Mouse (Mus musculus) forebrain, embryonic 13.5 days (tissue): ENCODE data around the gene Ccdc121. TPM values are rescaled to one million over a fixed set of nuclear protein-coding genes. Genes with fewer than 3 reads are reported as not detected.

Source experiments
- ATAC-seq: fragments of 200-750 bp; cut with Nextera tagmentation; 2 replicates; pipeline ENCODE4 v1.8.0; 2017
- H3K27ac ChIP-seq: fragments of 300-500 bp; sonication (generic); 2 replicates; pipeline ENCODE4 v1.5.1; 2015; ENCODE audit warnings: inconsistent platforms, mild to moderate bottlenecking, moderate library complexity
- H3K27me3 ChIP-seq: fragments of 300-500 bp; sonication (generic); 2 replicates; pipeline ENCODE4 v1.6.1; 2015; ENCODE audit warnings: mild to moderate bottlenecking, inconsistent platforms
- H3K36me3 ChIP-seq: fragments of 300-500 bp; sonication (generic); 2 replicates; pipeline ENCODE4 v1.6.1; 2015; ENCODE audit warnings: mild to moderate bottlenecking, inconsistent platforms; ENCODE audit not compliant: poor library complexity, severe bottlenecking
- H3K4me1 ChIP-seq: fragments of 300-500 bp; sonication (generic); 2 replicates; pipeline ENCODE4 v1.6.1; 2015; ENCODE audit warnings: inconsistent platforms
- H3K4me2 ChIP-seq: fragments of 300-500 bp; sonication (generic); 2 replicates; pipeline ENCODE4 v1.6.1; 2015; ENCODE audit warnings: inconsistent platforms, mild to moderate bottlenecking, moderate library complexity
- H3K4me3 ChIP-seq: fragments of 300-500 bp; sonication (generic); 2 replicates; pipeline ENCODE4 v1.5.1; 2015; ENCODE audit warnings: mild to moderate bottlenecking, inconsistent platforms
- H3K9ac ChIP-seq: fragments of 300-500 bp; sonication (generic); 2 replicates; pipeline ENCODE4 v1.6.1; 2015; ENCODE audit warnings: mild to moderate bottlenecking, inconsistent platforms
- H3K9me3 ChIP-seq: fragments of 300-500 bp; sonication (generic); replicated peaks from 2 replicates; pipeline ENCODE4 v1.6.1; 2016; ENCODE audit warnings: inconsistent platforms
- WGBS: fragments of 180-500 bp; shearing (Covaris S2); methylation state at CpG from one replicate; pipeline ENCODE4 v1.1.7; 2015; 5-methylcytosine and 5-hydroxymethylcytosine counted together
- polyA plus RNA-seq: library from polyadenylated mRNA; unstranded; fragments of >200 nt; fragmentation: Nextera tagmentation; extraction: Ambion mirVana; gene quantifications from 2 replicates; pipeline ENCODE4 v1.2.1, GENCODE M21; 2015

Gene Ccdc121
- not detected in 2 replicates for polyA plus RNA-seq

DNA sequence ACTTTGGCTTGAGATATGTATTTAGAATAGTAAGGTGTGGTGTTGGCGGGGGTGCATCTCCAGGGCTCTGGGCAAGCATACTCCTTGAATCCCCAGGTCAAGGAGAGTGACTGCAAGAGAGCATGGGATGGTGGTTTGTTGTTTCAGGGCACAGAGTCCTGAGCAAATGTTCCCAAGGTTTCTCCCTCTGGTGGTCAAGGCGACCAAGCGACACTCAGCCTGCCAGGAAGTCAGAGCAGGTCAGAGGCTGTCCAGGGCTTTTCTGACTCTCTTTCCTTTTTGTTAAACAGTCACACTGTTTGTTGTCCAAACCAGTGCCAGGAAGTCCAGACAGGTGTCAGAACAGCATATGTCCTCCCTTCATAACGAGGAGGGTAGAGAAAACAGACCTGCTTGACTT lies at the start of gene Ccdc121:
Gene Ccdc121 (minus strand): TSS at position 145 of the 400 bp plus-strand sequence.
- no peak for ATAC-seq
- H3K27ac ChIP-seq, result no peak within 1 kb of the TSS
- H3K4me2 ChIP-seq, result no peak within 1 kb of the TSS
- 80% methylated on average over 4 of the region's 4 CpGs for WGBS
- H3K4me1 ChIP-seq, result no peaks in the 10 kb centered on the region
- H3K4me3 ChIP-seq, result no peak within 1 kb of the TSS
- H3K36me3 ChIP-seq, result no peaks in the 10 kb centered on the region
- no peak within 1 kb of the TSS for H3K9ac ChIP-seq
- no peaks in the 10 kb centered on the region for H3K9me3 ChIP-seq
- H3K27me3 ChIP-seq, result no peaks in the 10 kb centered on the region

GRCm38 (mm10) chr1:181560325-181560724 lies 49.1 kb upstream of the Ccdc121 start:
- H3K36me3 ChIP-seq, result no peaks in the 10 kb centered on the region
- no peak overlapping the region for H3K27ac ChIP-seq

DNA sequence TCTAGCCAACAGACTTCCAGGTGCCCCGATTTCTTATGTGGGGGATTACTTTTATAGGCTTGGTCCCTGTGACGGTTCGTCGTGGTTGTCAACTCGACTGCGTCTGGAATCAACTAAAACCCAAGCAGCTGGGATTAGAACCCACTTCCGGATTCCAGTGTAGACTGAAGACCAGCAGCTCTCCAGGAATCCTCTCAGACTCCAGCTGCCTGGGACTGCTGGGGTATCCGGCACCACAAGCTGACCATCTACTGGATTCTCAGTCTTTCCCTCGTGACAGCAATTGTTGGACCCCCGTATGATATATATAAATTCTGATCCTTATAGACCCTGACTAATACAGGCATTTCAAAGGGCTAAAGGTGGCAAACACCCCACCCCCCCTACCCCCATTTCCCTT lies 48.4 kb upstream of the Ccdc121 start:
- Histone ChIP-seq H3K36me3 (no peaks in the 10 kb centered on the region), H3K27ac (no peak overlapping the region), H3K9ac (no peak overlapping the region), H3K27me3 (peaks cover 13% of the 10 kb centered on the region; the same call in 1 of the 2 replicates), H3K4me1 (peaks cover 22% of the 10 kb centered on the region), H3K4me2 (no peak overlapping the region), H3K9me3 (no peaks in the 10 kb centered on the region), H3K4me3 (no peak overlapping the region)
- 85% methylated on average over 10 of the region's 10 CpGs for WGBS
- no peak for ATAC-seq

More at GRCm38 (mm10) chr1:181560325-181560724, 49.1 kb upstream of the Ccdc121 start:
- H3K4me3 ChIP-seq, result no peak overlapping the region
- peaks cover 14% of the 10 kb centered on the region; the same call in 1 of the 2 replicates for H3K27me3 ChIP-seq
- no peak for ATAC-seq
- WGBS, result 90% methylated on average over 6 of the region's 6 CpGs
- no peak overlapping the region for H3K9ac ChIP-seq
- H3K9me3 ChIP-seq, result no peaks in the 10 kb centered on the region
- no peak overlapping the region for H3K4me2 ChIP-seq
- H3K4me1 ChIP-seq, result peaks cover 22% of the 10 kb centered on the region

DNA sequence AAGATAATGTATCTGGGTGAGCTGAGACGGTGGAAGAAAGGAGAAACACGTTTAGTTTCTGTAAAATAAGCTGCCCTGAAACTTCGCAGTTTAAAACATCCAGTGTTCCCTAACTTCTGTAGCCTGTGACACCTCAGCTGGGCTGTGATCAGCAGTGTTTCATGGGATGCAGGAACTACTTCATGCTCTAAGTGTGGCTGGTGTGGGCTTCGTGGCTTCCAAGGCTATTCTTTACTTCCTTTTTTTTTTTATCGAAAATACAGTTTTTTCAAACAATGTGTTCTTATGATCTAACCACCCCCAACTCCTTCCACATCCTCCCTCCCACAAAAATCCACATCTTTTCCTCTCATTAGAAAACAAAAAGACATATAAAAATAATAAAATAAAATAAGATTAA lies 44.2 kb upstream of the Ccdc121 start:
- WGBS, result 84% methylated on average over 5 of the region's 5 CpGs
- H3K4me1 ChIP-seq, result peaks cover 8% of the 10 kb centered on the region; the same call in 1 of the 2 replicates
- no peak for ATAC-seq
- H3K4me2 ChIP-seq, result no peak overlapping the region
- no peak overlapping the region for H3K4me3 ChIP-seq
- H3K9ac ChIP-seq, result no peak overlapping the region
- H3K36me3 ChIP-seq, result no peaks in the 10 kb centered on the region
- no peaks in the 10 kb centered on the region for H3K27me3 ChIP-seq
- H3K27ac ChIP-seq, result no peak overlapping the region
- H3K9me3 ChIP-seq, result no peaks in the 10 kb centered on the region

DNA sequence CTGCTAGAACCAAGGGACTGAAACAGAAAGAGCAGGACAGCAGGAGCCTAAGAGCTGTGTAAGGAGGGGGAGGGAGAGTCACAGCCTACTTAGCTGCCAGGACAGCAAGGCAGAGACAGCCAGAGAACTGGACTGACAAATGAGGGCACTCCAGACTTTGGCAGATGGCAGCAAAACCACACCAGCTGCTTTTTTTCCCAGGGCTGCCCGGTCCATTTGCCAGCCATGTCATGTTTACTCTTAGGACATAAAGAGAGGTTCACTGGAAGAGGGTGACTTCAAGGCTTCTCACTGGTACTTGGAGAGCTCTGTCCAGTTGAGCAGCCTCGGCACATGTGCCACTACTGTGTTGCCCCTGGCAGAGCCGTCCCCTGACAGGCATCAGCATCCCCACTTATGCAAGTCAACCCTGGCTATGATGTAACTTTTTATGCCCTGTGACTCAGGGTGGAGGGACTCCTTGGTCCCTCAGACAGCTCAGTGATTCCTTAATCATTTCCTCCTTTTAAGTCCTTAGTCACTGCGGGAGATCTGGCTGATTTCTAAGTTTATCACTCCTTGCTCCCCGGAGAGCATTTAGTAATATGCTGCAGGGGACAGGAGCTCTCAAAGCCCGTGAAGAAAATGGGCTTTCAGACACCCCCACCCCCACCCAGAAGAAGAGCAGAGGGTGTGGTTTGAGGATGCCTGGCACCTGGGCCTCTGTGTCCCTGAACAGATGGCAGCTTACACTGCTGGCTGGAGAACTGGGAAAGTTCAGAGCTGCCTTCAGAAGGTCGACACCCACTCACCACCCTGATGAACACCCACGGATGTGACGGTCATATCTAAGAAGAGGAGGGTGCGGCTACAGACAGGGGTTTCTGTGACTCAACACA lies 41.5 kb upstream of the Ccdc121 start:
- WGBS, result 46% methylated on average over 10 of the region's 10 CpGs
- H3K27me3 ChIP-seq, result no peaks in the 10 kb centered on the region
- H3K9me3 ChIP-seq, result no peaks in the 10 kb centered on the region
- no peak overlapping the region for H3K4me2 ChIP-seq
- H3K4me3 ChIP-seq, result no peak overlapping the region
- no peak overlapping the region for H3K27ac ChIP-seq
- no peaks in the 10 kb centered on the region for H3K36me3 ChIP-seq
- peak; percentile 58; the same call in 1 of the 2 replicates for ATAC-seq
- H3K4me1 ChIP-seq, result peaks cover 8% of the 10 kb centered on the region; the same call in 1 of the 2 replicates
- H3K9ac ChIP-seq, result no peak overlapping the region

GRCm38 (mm10) chr1:181550826-181551225 lies 39.6 kb upstream of the Ccdc121 start:
- Histone ChIP-seq H3K4me1 (peaks cover 8% of the 10 kb centered on the region; the same call in 1 of the 2 replicates), H3K27me3 (no peaks in the 10 kb centered on the region), H3K27ac (no peak overlapping the region), H3K9ac (no peak overlapping the region), H3K4me2 (no peak overlapping the region), H3K36me3 (no peaks in the 10 kb centered on the region), H3K4me3 (no peak overlapping the region), H3K9me3 (no peaks in the 10 kb centered on the region)
- no peak for ATAC-seq
- WGBS, result 72% methylated on average over 5 of the region's 5 CpGs

DNA sequence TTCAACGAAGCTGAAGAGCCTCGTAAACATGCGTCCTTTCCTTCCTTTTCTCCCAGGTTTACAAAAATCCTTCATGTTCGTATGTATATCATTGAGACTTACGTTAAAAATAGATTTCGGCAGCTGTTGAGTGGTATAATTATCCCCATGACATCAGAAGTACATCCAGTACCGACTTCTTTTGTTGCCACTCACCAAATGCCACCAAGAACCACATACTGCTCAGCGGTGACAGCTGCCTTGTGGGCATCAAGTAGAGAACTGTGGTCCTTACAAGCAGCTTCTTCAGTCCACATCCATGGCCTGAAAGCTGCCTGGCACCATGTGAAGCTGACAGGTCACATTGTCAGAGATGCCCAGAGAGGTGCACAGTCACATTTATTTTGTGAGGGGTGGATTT lies 38.7 kb upstream of the Ccdc121 start:
- Histone ChIP-seq H3K4me1 (peaks cover 11% of the 10 kb centered on the region; the same call in 1 of the 2 replicates), H3K9me3 (no peaks in the 10 kb centered on the region), H3K27ac (no peak overlapping the region), H3K36me3 (no peaks in the 10 kb centered on the region), H3K9ac (no peak overlapping the region), H3K27me3 (no peaks in the 10 kb centered on the region), H3K4me3 (no peak overlapping the region), H3K4me2 (no peak overlapping the region)
- 89% methylated on average over 8 of the region's 8 CpGs for WGBS
- no peak for ATAC-seq

GRCm38 (mm10) chr1:181545044-181545772 lies 34.0 kb upstream of the Ccdc121 start:
- Histone ChIP-seq H3K4me1 (0 out of 2 replicates have a peak, but pooled peaks cover 7% of the 10 kb centered on the region), H3K27me3 (no peaks in the 10 kb centered on the region), H3K9ac (no peak overlapping the region; the same call in 1 of the 2 replicates), H3K4me2 (peak overlapping the region; percentile 52), H3K27ac (no peak overlapping the region), H3K36me3 (no peaks in the 10 kb centered on the region), H3K9me3 (no peaks in the 10 kb centered on the region), H3K4me3 (no peak overlapping the region)
- peak; percentile 96 for ATAC-seq
- 27% methylated on average over 23 of the region's 23 CpGs for WGBS

GRCm38 (mm10) chr1:181543711-181544383 lies 32.6 kb upstream of the Ccdc121 start:
- Histone ChIP-seq H3K36me3 (no peaks in the 10 kb centered on the region), H3K27ac (no peak overlapping the region), H3K4me2 (no peak overlapping the region), H3K9me3 (no peaks in the 10 kb centered on the region), H3K4me1 (0 out of 2 replicates have a peak, but pooled peaks cover 8% of the 10 kb centered on the region), H3K4me3 (no peak overlapping the region), H3K27me3 (no peaks in the 10 kb centered on the region), H3K9ac (no peak overlapping the region)
- ATAC-seq, result no peak
- 72% methylated on average over 5 of the region's 5 CpGs for WGBS

- no peak overlapping the region for H3K27ac ChIP-seq
- no peak overlapping the region for H3K9ac ChIP-seq
- ATAC-seq, result no peak
- no peaks in the 10 kb centered on the region for H3K27me3 ChIP-seq
- H3K4me1 ChIP-seq, result 0 out of 2 replicates have a peak, but pooled peaks cover 6% of the 10 kb centered on the region
- WGBS, result 72% methylated on average over 22 of the region's 22 CpGs
- no peaks in the 10 kb centered on the region for H3K9me3 ChIP-seq
- H3K4me3 ChIP-seq, result no peak overlapping the region
- no peaks in the 10 kb centered on the region for H3K36me3 ChIP-seq
- no peak overlapping the region for H3K4me2 ChIP-seq
Observed at GRCm38 (mm10) chr1:181539846-181540769, 28.9 kb upstream of the Ccdc121 start.
